Mouse (Mus musculus) megakaryocyte, adult 5-6 weeks (primary cell): ENCODE results near the gene Rrnad1. TPM values are rescaled to one million over a fixed set of nuclear protein-coding genes. Genes with fewer than 3 reads are reported as not detected.

Experiments used
- ATAC-seq: 2 replicates; pipeline ENCODE4 v1.8.0; 2016; ENCODE audit warnings: mild to moderate bottlenecking, inconsistent platforms; ENCODE audit not compliant: poor library complexity, severe bottlenecking
- total RNA-seq, 2 experiments: library from RNA; stranded (forward) in 1 of 2; stranded (reverse) in 1 of 2; fragments of 153-499, 151-499 nt in 1 of 2; fragments of 221-1000, 200-1000 nt in 1 of 2; gene quantifications; 2 replicates each; pipeline versions ENCODE4 v1.2.3 to v1.2.4; 2015 to 2017

Rrnad1 gene
- total RNA-seq (2015) (7.2 and 7.8 TPM in 2 replicates), total RNA-seq (2017) (8.7 and 10.2 TPM in 2 replicates)

DNA sequence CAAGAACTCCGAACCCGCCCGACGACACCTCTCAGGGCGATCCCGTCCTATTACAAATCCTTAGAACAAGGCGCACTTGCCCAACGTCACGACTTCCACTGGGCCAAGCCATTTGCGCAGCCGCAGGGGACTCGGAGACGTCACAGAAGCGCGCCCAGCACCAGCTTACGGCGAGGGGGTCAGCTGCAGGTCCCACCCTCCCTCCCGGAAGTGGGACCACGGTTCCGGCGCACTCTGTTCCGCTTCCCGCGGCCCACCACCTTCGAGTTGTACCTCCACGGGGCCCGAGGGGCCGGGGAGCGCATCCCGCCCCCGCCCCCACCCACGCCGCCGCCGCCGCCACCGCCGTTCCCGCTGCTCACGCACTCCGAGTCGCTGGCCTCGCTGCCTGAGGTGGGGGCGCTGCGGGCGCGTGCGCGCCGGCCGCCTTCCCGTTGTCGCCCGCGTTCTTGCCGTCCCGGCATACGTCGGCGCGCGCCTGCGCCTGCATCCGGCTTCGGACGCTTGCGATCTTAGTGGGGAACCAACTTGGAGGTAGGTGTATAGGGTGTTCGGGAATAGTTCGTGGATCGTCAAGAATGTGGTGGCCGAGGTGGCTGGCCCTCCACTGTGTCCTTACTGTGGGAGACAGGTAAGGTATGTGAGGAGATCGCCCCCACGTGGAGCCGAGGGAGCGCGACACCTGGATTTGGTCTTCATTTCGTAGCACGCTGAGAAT is at the start of gene Rrnad1, which contains the start of gene Isg20l2:
Gene Rrnad1 (minus strand): TSS at position 640 of the 718 bp plus-strand sequence.
Gene Isg20l2 (plus strand): TSS at position 237 of the 718 bp plus-strand sequence.
- peak; percentile 95 for ATAC-seq

DNA sequence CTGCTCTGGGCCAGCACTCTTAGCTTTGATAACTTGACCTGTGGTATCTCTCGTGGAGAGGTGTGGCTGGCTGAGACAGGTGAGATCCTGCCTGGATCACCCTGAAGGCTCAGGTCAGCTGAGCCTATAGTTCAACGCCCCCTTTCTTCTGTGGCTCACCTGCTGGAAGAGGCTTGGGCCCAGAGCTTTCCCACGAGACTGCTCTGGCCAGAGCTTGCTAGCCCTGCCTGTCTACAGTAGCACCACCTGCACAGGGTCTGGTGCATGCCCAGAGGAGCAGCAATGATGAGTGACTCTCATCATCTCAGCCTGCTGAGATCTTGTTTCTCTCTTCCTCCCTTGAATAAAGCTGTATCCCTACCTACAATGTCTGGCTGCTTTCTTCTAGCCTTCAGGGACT is 49.6 kb upstream of the Rrnad1 start:
- no peak for ATAC-seq

DNA sequence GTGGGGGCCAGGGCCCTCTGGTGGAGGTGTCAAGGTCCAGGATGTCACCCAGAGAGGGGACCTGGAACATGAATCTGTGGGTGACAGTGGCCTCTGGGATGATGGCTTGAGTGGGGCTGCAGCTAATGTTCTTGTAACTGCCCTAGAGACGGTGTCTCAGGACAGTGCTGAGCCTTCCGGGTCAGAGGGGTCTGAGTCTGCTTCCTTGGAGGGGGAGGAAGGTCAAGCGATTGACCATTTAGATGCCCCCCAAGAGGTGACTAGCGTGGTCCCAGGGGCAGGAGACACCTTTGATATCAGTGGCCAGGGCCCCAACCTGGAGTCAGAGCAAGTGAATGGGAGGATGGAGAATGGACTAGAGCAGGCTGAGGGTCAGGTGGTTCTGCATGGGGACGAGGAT is 49.0 kb upstream of the Rrnad1 start:
- no peak for ATAC-seq

- no peak for ATAC-seq
Observed at GRCm38 (mm10) chr3:87974381-87974987, 44.0 kb upstream of the Rrnad1 start.

- no peak for ATAC-seq
Observed at GRCm38 (mm10) chr3:87973593-87974380, 43.3 kb upstream of the Rrnad1 start.

GRCm38 (mm10) chr3:87972776-87973175 is 42.3 kb upstream of the Rrnad1 start:
- no peak for ATAC-seq

DNA sequence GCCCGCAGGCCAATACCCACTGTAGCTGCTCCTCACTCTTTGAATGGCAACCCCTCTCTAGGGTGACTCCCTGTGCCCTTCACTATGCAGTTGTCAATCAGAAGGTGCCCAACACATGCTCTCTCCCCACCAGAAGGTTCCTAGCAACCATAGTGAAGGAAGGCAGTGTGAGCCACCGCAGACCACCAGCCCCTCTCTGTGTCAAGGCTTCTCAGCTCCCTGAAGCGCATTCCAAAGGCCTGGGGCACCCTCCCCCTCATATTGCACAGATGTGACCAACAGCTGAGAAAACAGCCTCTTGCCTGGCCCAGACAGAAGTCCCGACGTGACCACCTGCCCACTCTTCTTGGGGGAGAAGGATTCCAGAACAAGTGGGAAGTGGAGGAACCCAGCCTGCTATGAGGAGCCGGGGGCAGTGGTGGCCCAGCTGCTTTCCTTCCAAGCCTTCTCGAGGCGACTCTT is 41.7 kb upstream of the Rrnad1 start:
- ATAC-seq: no peak

DNA sequence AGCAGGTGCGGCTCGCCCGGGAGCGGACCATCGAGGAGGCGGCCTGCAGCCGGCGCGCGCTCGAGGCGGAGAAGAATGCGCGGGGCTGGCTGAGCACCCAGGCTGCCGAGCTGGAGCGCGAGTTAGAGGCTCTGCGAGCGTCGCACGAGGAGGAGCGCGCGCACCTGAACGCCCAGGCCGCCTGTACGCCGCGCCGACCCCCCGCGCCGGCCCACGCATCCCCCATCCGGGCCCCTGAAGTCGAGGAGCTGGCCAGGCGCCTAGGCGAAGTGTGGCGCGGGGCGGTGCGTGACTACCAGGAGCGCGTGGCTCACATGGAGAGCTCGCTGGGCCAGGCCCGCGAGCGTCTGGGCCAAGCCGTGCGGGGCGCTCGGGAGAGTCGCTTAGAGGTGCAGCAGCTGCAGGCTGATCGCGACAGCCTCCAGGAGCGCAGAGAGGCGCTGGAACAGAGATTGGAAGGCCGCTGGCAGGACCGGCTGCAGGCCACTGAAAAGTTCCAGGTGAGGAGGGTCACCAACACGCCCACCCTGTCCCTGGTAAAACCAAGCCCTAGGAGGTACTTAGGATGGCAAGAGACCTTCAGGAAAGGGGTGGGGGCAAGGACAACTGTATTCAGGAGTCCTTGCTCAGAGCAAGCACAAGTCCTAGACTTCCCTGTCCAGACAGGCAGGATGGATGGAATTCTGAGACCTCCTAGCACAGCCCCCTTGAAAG is 41.1 kb upstream of the Rrnad1 start:
- no peak for ATAC-seq

DNA sequence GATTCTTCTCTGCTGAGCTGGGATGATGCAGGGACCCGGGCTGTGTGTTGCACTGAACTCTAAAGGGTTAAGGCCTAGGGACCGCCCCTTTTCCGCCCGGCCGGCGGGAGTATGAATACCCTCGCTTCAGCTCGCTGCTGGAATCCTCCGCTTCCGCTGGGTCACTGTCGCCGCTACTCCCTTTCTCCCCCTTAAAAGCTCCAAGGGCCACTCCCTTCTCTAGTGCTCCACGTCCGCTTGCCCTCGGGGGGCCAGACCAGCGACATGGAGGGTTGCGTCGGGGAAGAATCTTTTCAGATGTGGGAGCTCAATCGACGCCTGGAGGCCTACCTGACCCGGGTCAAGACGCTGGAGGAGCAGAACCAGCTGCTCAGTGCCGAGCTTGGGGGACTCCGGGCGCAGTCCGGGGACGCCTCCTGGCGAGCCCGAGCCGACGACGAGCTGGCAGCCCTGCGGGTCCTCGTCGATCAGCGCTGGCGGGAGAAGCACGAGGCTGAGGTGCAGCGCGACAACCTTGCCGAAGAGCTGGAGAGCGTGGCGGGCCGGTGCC is 40.5 kb upstream of the Rrnad1 start, which contains the start of gene Nes:
Gene Nes (plus strand): TSS at position 140 of the 550 bp plus-strand sequence.
- no peak for ATAC-seq

DNA sequence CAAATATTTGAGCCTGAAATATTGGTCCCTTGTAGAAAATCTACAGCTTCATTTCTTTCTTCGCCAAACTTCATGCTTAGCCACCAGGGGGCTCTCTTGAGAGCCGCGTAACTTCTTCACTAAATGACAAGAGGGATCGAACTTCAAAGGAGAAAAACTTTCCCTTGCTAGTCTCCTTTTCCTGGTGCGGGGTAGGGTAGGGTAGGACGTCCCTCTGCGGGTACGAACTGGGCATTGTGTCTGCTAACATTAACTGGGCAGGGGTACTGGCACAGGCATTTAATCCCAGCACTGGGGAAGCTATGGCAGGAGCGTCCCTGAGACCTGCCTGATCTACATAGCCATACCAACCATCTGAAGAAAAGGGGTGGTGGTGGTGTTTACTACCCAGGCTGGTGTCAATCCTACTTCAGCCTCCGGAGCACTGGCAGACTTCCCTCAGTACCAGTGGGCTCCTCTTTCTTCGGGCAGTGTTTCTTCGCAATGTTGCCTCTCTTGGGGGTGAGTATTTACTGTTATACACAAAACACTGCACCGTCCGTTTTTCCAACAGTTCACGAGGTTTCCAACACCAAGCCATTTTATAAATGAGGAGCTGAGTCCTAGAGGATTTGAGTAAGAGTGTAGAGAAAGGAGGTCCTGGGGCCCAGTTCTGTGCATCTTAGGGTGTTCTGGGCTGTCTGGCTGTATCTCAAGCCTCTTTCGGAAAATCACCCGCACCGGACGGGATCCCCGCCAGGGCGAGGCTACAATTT is 39.8 kb upstream of the Rrnad1 start:
- ATAC-seq: peak; percentile 27; the same call in 1 of the 2 replicates

DNA sequence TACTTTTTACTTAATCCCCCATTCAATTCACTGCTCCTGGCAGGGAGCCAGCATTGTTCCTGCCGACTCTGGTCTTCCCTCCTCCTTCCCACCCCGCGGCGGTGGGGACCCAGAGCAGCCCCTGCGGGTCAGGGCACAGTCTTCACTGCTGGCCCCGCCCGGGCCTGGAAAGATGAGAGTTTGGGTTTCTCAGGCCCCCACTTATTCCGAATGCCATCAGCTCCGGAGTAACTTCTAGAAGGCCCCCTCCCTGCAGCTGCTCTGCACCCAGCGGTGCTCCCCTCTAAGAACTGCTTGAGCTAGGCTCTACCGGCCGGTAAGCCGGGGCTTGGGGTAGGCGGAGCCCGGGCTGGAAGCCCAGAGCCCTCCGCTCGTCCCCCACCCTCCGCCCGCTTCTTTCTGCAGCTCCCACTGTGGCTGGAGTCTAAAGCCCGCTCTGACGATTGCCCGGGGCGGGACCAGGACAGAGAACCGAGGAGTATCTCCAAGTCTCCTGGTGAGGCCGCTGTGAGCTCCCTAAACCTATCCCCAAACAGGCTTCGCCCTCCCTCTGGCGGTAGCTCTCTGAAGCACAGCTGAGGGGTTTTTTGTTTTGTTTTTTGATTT is 30.2 kb upstream of the Rrnad1 start:
- peak; percentile 98 for ATAC-seq

DNA sequence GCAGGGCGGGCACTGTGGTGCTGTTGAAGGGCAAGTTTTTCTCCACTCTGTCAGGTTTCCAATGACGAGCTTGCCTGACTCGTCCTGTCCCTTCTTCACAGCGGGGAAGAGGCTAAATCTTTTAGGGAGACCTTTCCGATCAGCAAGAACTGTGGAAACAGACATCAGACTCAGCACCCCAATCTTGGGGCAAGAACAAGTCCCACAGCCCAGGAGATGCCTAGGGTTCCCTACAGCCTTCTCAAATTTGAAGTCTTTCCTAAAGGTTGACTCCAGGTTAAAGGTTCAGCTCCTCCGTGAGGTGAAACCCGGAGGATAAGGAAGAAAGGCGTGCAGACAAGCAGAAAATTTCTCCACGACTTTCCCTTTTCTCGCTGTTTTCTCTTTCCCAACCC is 29.7 kb upstream of the Rrnad1 start:
- ATAC-seq: no peak

- ATAC-seq: no peak
Observed at GRCm38 (mm10) chr3:87959371-87959770, 28.9 kb upstream of the Rrnad1 start.

GRCm38 (mm10) chr3:87958967-87959366 is 28.4 kb upstream of the Rrnad1 start:
- no peak for ATAC-seq

DNA sequence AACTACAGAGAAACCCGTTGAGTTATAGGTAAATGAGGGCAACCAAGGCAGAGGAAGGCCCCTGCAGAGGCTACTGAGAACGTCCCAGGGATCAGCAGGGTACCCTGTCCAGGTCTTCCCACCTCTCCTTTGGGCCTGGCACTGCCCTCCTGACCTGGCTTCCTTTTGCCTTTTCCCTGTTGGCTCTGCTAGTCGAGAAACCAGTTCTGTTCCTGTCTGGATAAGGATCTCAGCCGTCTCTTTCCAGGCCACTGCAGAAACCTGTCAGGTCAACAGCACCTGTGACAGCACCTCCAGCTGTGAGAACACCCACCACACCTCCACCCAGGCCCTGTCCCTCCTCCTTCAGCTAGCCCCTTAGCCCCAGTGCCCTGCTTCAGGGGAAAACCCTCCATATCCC is 28.0 kb upstream of the Rrnad1 start:
- ATAC-seq: no peak

GRCm38 (mm10) chr3:87958056-87958455 is 27.5 kb upstream of the Rrnad1 start:
- ATAC-seq: no peak

- ATAC-seq: no peak
Observed at GRCm38 (mm10) chr3:87952440-87952839, 21.9 kb upstream of the Rrnad1 start.

- ATAC-seq: no peak
Observed at GRCm38 (mm10) chr3:87951946-87952345, 21.4 kb upstream of the Rrnad1 start.

DNA sequence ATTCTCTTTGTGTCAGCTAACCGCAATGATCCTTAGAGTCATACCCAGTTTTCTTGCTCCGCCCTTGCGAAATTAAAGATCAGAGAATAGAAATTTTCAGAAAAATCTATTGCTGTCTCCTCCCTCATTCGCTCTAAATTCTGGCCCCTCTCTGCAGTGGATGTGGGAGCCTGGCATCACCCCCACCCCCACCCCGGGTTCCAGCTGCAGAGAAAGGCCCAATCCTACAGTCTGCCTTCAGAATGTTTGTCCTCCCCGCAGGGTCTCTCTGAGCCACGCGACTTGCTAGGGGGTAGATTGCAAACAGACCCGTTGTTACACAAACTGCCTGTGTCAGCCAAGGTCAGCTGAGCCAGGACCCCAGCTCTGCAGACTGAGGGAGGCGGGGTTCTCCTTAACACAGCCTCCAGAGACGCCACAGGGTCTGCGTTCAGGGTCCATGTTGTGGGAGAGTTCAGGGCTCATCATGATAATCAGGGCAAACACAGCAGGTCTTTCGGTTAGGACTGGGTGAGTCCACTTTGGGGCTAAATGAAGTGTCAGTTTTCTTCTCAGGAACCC is 19.5 kb upstream of the Rrnad1 start:
- ATAC-seq: no peak
